Mouse (Mus musculus) ES-Bruce4 (cell line): Measurements from ENCODE around the gene Nutf2-ps1. TPM values are rescaled to one million over a fixed set of nuclear protein-coding genes. Genes with fewer than 3 reads are reported as not detected.

Experiments
- H3K27ac ChIP-seq: 2 replicates; pipeline ENCODE4 v1.5.1; 2012; ENCODE audit warnings: low read length, inconsistent platforms; ENCODE audit not compliant: insufficient read depth
- H3K27me3 ChIP-seq: 2 replicates; pipeline ENCODE4 v1.6.1; 2012; ENCODE audit warnings: mild to moderate bottlenecking, low read length, inconsistent platforms; ENCODE audit not compliant: control insufficient read depth, poor library complexity, insufficient read depth, severe bottlenecking
- H3K36me3 ChIP-seq: 2 replicates; pipeline ENCODE4 v1.6.1; 2012; ENCODE audit warnings: inconsistent platforms, mild to moderate bottlenecking, low read length, moderate library complexity; ENCODE audit not compliant: control insufficient read depth, poor library complexity, insufficient read depth, severe bottlenecking
- H3K4me1 ChIP-seq: one replicate; pipeline ENCODE4 v1.8.1; 2011; ENCODE audit warnings: low read length; ENCODE audit not compliant: control insufficient read depth, insufficient read depth
- H3K4me3 ChIP-seq: 2 replicates; pipeline ENCODE4 v1.5.1; 2011; ENCODE audit warnings: low read depth, mild to moderate bottlenecking, low read length
- H3K9ac ChIP-seq: 2 replicates; pipeline ENCODE4 v1.6.1; 2012; ENCODE audit warnings: low read depth, mild to moderate bottlenecking, inconsistent platforms; ENCODE audit not compliant: poor library complexity, severe bottlenecking
- H3K9me3 ChIP-seq: replicated peaks from 2 replicates; pipeline ENCODE4 v1.6.1; 2012; ENCODE audit warnings: mild to moderate bottlenecking, low read length, inconsistent platforms; ENCODE audit not compliant: control insufficient read depth, poor library complexity, insufficient read depth, severe bottlenecking
- CTCF ChIP-seq: IDR thresholded peaks from one replicate; pipeline ENCODE4 v1.8.1; 2011; ENCODE audit warnings: low read depth, low read length
- EP300 ChIP-seq: IDR thresholded peaks from 2 replicates; pipeline ENCODE4 v1.6.1; 2011; ENCODE audit warnings: low read depth, low read length; ENCODE audit not compliant: insufficient read depth
- POLR2A ChIP-seq: IDR thresholded peaks from one replicate; pipeline ENCODE4 v1.8.1; 2011; ENCODE audit warnings: low read length; ENCODE audit not compliant: insufficient read depth
- polyA plus RNA-seq: library from polyadenylated mRNA; stranded (reverse); fragments of >200 nt; gene quantifications from 2 replicates; pipeline ENCODE4 v1.2.4, GENCODE M21; 2011; ENCODE audit warnings: low read depth; ENCODE audit not compliant: missing spikeins, insufficient read depth, insufficient read length

The Nutf2-ps1 gene
- polyA plus RNA-seq, 1 experiment = 422 TPM

DNA sequence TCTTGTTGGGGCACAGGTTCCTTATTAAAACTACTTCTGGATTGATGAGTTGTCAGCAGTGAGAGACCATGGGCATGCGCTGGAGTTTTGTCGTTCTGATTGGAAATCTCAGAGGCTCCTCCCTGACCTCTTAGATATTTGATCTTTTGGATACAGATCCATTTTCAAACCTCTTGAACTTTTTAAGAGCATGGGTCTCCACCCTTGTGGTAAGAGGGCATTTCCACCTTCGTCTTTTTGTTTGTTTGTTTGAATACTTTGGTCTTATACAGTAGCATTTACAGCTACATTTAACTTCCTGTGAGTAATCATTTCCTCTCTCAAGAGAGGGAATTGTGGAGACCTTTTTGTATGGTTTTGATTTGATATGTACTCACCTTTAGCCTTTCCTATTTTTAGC is 49.6 kb downstream of the Nutf2-ps1 start:
- TF ChIP-seq EP300 (no peak), CTCF (no peak), POLR2A (no peak)
- H3K27me3 ChIP-seq = no peaks in the 10 kb centered on the region
- H3K36me3 ChIP-seq = peaks cover 29% of the 10 kb centered on the region
- peaks cover 2% of the 10 kb centered on the region for H3K4me1 ChIP-seq
- H3K4me3 ChIP-seq = no peak overlapping the region
- H3K9me3 ChIP-seq = no peaks in the 10 kb centered on the region
- no peak overlapping the region for H3K27ac ChIP-seq
- H3K9ac ChIP-seq = no peak overlapping the region

GRCm38 (mm10) chr19:53538796-53539195 is 50.1 kb downstream of the Nutf2-ps1 start:
- Histone ChIP-seq H3K27me3 (no peaks in the 10 kb centered on the region), H3K4me3 (no peak overlapping the region), H3K4me1 (peaks cover 2% of the 10 kb centered on the region), H3K36me3 (peaks cover 33% of the 10 kb centered on the region), H3K9me3 (no peaks in the 10 kb centered on the region), H3K27ac (no peak overlapping the region), H3K9ac (no peak overlapping the region)
- TF ChIP-seq EP300 (no peak), CTCF (no peak), POLR2A (no peak)

Other genes with a start within 250 kb of the Nutf2-ps1 start
- not detected in 2 replicates for gene Gm10197, start 217.3 kb downstream of the Nutf2-ps1 start, polyA plus RNA-seq
- 72.0 and 77.6 TPM in 2 replicates for gene Smndc1, start 198.5 kb downstream of the Nutf2-ps1 start, polyA plus RNA-seq
- gene Dusp5, start 60.0 kb downstream of the Nutf2-ps1 start, polyA plus RNA-seq = 15.1 and 15.2 TPM in 2 replicates
- gene Smc3, start 11.3 kb upstream of the Nutf2-ps1 start, polyA plus RNA-seq = 171 and 182 TPM in 2 replicates
- 6.3 and 6.5 TPM in 2 replicates for gene Rbm20, start 88.2 kb upstream of the Nutf2-ps1 start, polyA plus RNA-seq